Mouse (Mus musculus): Measurements from ENCODE around the gene B3galt4. TPM values are rescaled to one million over a fixed set of nuclear protein-coding genes. Genes with fewer than 3 reads are reported as not detected.

The B3galt4 gene
- polyA plus RNA-seq, 1 experiment from 2014 or later, result 5.5 TPM

GRCm38 (mm10) chr17:33950131-33950625 is 1.1 kb downstream of the B3galt4 start:
- H3K9ac ChIP-seq (ENCODE audit: low read length), result peak overlapping the region; percentile 68; the same call in 1 of the 2 replicates
- H3K36me3 ChIP-seq (ENCODE audit: control insufficient read depth, insufficient read depth, low read length), result peaks cover 24% of the 10 kb centered on the region
- H3K27me3 ChIP-seq (ENCODE audit: control insufficient read depth, insufficient read depth, low read depth, low read length), result no peaks in the 10 kb centered on the region
- ATAC-seq (ENCODE audit: low read depth), result no peak
- peaks cover 39% of the 10 kb centered on the region for H3K4me1 ChIP-seq (replicated peaks; ENCODE audit: control insufficient read depth, insufficient read depth, low read length)
- 70% methylated on average over 10 of the region's 10 CpGs for WGBS
- H3K4me2 ChIP-seq (ENCODE audit: low read depth, low read length), result peak overlapping the region; percentile 80
- H3K9me3 ChIP-seq (ENCODE audit: control insufficient read depth, low read length), result no peaks in the 10 kb centered on the region
- peak overlapping the region; percentile 50 for H3K4me3 ChIP-seq (ENCODE audit: low read length)
- H3K27ac ChIP-seq (ENCODE audit: low read length), result no peak overlapping the region

GRCm38 (mm10) chr17:33948905-33949537 is 2.3 kb downstream of the B3galt4 start:
- H3K9me3 ChIP-seq (ENCODE audit: control insufficient read depth, low read length), result no peaks in the 10 kb centered on the region
- no peak overlapping the region for H3K4me3 ChIP-seq (ENCODE audit: low read length)

GRCm38 (mm10) chr17:33948090-33948904 is 3.0 kb downstream of the B3galt4 start:
- Histone ChIP-seq H3K27ac (ENCODE audit: low read length) (no peak overlapping the region), H3K4me3 (ENCODE audit: low read length) (no peak overlapping the region), H3K9ac (ENCODE audit: low read length) (no peak overlapping the region), H3K36me3 (ENCODE audit: control insufficient read depth, insufficient read depth, low read length) (peaks cover 28% of the 10 kb centered on the region), H3K27me3 (ENCODE audit: control insufficient read depth, insufficient read depth, low read depth, low read length) (no peaks in the 10 kb centered on the region), H3K9me3 (ENCODE audit: control insufficient read depth, low read length) (no peaks in the 10 kb centered on the region), H3K4me1 (replicated peaks; ENCODE audit: control insufficient read depth, insufficient read depth, low read length) (peaks cover 25% of the 10 kb centered on the region), H3K4me2 (ENCODE audit: low read depth, low read length) (no peak overlapping the region)
- WGBS, result 81% methylated on average over 22 of the region's 22 CpGs
- no peak for ATAC-seq (ENCODE audit: low read depth)

More at GRCm38 (mm10) chr17:33948905-33949537, 2.3 kb downstream of the B3galt4 start:
- Histone ChIP-seq H3K9ac (ENCODE audit: low read length) (no peak overlapping the region), H3K27me3 (ENCODE audit: control insufficient read depth, insufficient read depth, low read depth, low read length) (no peaks in the 10 kb centered on the region), H3K4me2 (ENCODE audit: low read depth, low read length) (no peak overlapping the region), H3K36me3 (ENCODE audit: control insufficient read depth, insufficient read depth, low read length) (peaks cover 27% of the 10 kb centered on the region), H3K27ac (ENCODE audit: low read length) (no peak overlapping the region), H3K4me1 (replicated peaks; ENCODE audit: control insufficient read depth, insufficient read depth, low read length) (peaks cover 32% of the 10 kb centered on the region)
- 86% methylated on average over 19 of the region's 19 CpGs for WGBS
- ATAC-seq (ENCODE audit: low read depth), result no peak

GRCm38 (mm10) chr17:33947430-33948089 is 3.7 kb downstream of the B3galt4 start:
- Histone ChIP-seq H3K4me1 (replicated peaks; ENCODE audit: control insufficient read depth, insufficient read depth, low read length) (peaks cover 18% of the 10 kb centered on the region), H3K9ac (ENCODE audit: low read length) (no peak overlapping the region), H3K27me3 (ENCODE audit: control insufficient read depth, insufficient read depth, low read depth, low read length) (no peaks in the 10 kb centered on the region), H3K36me3 (ENCODE audit: control insufficient read depth, insufficient read depth, low read length) (peaks cover 25% of the 10 kb centered on the region), H3K4me3 (ENCODE audit: low read length) (no peak overlapping the region), H3K4me2 (ENCODE audit: low read depth, low read length) (no peak overlapping the region), H3K27ac (ENCODE audit: low read length) (no peak overlapping the region), H3K9me3 (ENCODE audit: control insufficient read depth, low read length) (no peaks in the 10 kb centered on the region)
- 84% methylated on average over 10 of the region's 10 CpGs for WGBS
- ATAC-seq (ENCODE audit: low read depth), result no peak

GRCm38 (mm10) chr17:33943454-33943853 is 7.8 kb downstream of the B3galt4 start:
- Histone ChIP-seq H3K27me3 (ENCODE audit: control insufficient read depth, insufficient read depth, low read depth, low read length) (no peaks in the 10 kb centered on the region), H3K36me3 (ENCODE audit: control insufficient read depth, insufficient read depth, low read length) (peaks cover 21% of the 10 kb centered on the region), H3K4me3 (ENCODE audit: low read length) (no peak overlapping the region), H3K27ac (ENCODE audit: low read length) (no peak overlapping the region), H3K4me1 (replicated peaks; ENCODE audit: control insufficient read depth, insufficient read depth, low read length) (peaks cover 17% of the 10 kb centered on the region), H3K9ac (ENCODE audit: low read length) (no peak overlapping the region), H3K4me2 (ENCODE audit: low read depth, low read length) (no peak overlapping the region), H3K9me3 (ENCODE audit: control insufficient read depth, low read length) (no peaks in the 10 kb centered on the region)
- WGBS, result 91% methylated on average over 15 of the region's 15 CpGs
- ATAC-seq (ENCODE audit: low read depth), result no peak

GRCm38 (mm10) chr17:33941381-33941780 is 9.9 kb downstream of the B3galt4 start:
- no peaks in the 10 kb centered on the region for H3K9me3 ChIP-seq (ENCODE audit: control insufficient read depth, low read length)
- H3K36me3 ChIP-seq (ENCODE audit: control insufficient read depth, insufficient read depth, low read length), result peaks cover 28% of the 10 kb centered on the region
- H3K27me3 ChIP-seq (ENCODE audit: control insufficient read depth, insufficient read depth, low read depth, low read length), result no peaks in the 10 kb centered on the region
- ATAC-seq (ENCODE audit: low read depth), result no peak
- H3K27ac ChIP-seq (ENCODE audit: low read length), result no peak overlapping the region
- peaks cover 17% of the 10 kb centered on the region for H3K4me1 ChIP-seq (replicated peaks; ENCODE audit: control insufficient read depth, insufficient read depth, low read length)
- H3K4me3 ChIP-seq (ENCODE audit: low read length), result peak overlapping the region; percentile 89
- 43% methylated on average over 19 of the region's 19 CpGs for WGBS
- H3K4me2 ChIP-seq (ENCODE audit: low read depth, low read length), result peak overlapping the region; percentile 76
- H3K9ac ChIP-seq (ENCODE audit: low read length), result peak overlapping the region; percentile 85

DNA sequence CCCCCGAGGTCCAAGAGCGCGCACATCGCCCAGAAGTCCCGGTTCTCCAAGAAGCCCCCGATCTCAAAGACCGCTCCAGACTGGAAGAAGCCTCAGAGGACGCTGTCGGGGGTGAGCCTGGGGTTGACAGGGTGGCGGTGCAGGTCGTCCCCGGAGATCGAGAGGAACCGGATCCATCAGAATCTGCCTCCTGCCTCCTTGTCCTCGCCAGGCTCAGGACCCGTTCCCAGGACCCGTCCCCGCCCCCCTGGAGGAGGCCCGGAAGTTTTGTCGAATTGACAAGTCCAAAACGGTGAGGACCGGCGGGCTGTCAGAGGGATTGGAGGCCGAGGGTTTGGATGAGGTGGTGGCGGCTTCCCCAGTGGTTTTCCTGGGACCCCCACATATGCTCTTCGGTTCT is 10.3 kb downstream of the B3galt4 start:
- peak overlapping the region; percentile 85 for H3K9ac ChIP-seq (ENCODE audit: low read length)
- under 1% methylated on average over 26 of the region's 26 CpGs for WGBS
- no peaks in the 10 kb centered on the region for H3K9me3 ChIP-seq (ENCODE audit: control insufficient read depth, low read length)
- peaks cover 26% of the 10 kb centered on the region for H3K36me3 ChIP-seq (ENCODE audit: control insufficient read depth, insufficient read depth, low read length)
- H3K4me2 ChIP-seq (ENCODE audit: low read depth, low read length), result peak overlapping the region; percentile 76
- H3K27me3 ChIP-seq (ENCODE audit: control insufficient read depth, insufficient read depth, low read depth, low read length), result no peaks in the 10 kb centered on the region
- H3K4me1 ChIP-seq (replicated peaks; ENCODE audit: control insufficient read depth, insufficient read depth, low read length), result peaks cover 17% of the 10 kb centered on the region
- H3K27ac ChIP-seq (ENCODE audit: low read length), result no peak overlapping the region
- 0 out of 2 replicates have a peak, but pooled peaks have one; percentile 2 for ATAC-seq (ENCODE audit: low read depth)
- H3K4me3 ChIP-seq (ENCODE audit: low read length), result peak overlapping the region; percentile 89

DNA sequence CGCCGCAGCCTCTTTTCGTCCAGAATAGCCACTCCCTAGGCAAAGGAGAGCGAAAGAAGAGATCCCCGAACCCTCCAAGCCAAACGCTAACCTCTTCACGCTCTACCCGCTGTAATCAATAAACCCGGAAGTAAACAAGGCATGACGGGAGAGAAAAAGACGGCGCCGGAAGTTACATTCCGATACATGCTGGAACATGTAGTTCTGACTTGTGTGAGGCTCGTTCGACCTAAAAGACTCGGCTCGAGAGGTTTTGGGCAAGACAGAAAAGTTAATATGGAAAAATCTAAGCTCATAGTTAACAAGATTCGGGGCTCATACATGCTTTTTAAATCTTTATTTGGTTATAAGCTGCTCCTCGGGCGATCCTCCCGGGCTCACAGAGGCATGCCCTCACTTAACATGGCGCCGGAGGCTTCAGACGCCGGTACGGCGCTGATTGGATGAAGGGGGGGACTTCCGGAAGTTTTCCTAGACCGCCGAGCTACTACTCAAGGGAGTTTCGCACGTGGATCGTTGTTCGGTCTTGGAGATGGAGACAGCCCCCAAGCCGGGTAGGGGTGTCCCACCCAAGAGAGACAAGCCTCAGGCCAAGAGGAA is 11.0 kb downstream of the B3galt4 start, which contains the start of the genes Pfdn6 and Wdr46:
Gene Pfdn6, minus strand, starts transcription at position 138 of the 600 bp plus-strand sequence.
Gene Wdr46, plus strand, starts transcription at position 455 of the 600 bp plus-strand sequence.
- no peaks in the 10 kb centered on the region for H3K27me3 ChIP-seq (ENCODE audit: control insufficient read depth, insufficient read depth, low read depth, low read length)
- H3K9me3 ChIP-seq (ENCODE audit: control insufficient read depth, low read length), result no peaks in the 10 kb centered on the region
- H3K4me1 ChIP-seq (replicated peaks; ENCODE audit: control insufficient read depth, insufficient read depth, low read length), result peaks cover 17% of the 10 kb centered on the region
- ATAC-seq (ENCODE audit: low read depth), result peak; percentile 91
- peak within 1 kb of the TSS; percentile 76 for H3K4me2 ChIP-seq (ENCODE audit: low read depth, low read length)
- H3K36me3 ChIP-seq (ENCODE audit: control insufficient read depth, insufficient read depth, low read length), result peaks cover 29% of the 10 kb centered on the region
- H3K4me3 ChIP-seq (ENCODE audit: low read length), result peak within 1 kb of the TSS; percentile 89
- no peak within 1 kb of the TSS for H3K27ac ChIP-seq (ENCODE audit: low read length)
- peak within 1 kb of the TSS; percentile 85 for H3K9ac ChIP-seq (ENCODE audit: low read length)
- WGBS, result under 1% methylated on average over 36 of the region's 36 CpGs
